Mouse (Mus musculus): ENCODE results near the gene Fam189b.

The Fam189b gene

GRCm38 (mm10) chr3:89228836-89229235 lies 45.9 kb downstream of the Fam189b start, which contains the start of gene Muc1:
TSS of gene Muc1 (plus strand) at chr3:89229057.
- no peak for DNase-seq (ENCODE audit: low read depth, low spot score)

- no peak for DNase-seq (ENCODE audit: low read depth, low spot score)
Measured at GRCm38 (mm10) chr3:89229276-89229675, 46.3 kb downstream of the Fam189b start.

DNA sequence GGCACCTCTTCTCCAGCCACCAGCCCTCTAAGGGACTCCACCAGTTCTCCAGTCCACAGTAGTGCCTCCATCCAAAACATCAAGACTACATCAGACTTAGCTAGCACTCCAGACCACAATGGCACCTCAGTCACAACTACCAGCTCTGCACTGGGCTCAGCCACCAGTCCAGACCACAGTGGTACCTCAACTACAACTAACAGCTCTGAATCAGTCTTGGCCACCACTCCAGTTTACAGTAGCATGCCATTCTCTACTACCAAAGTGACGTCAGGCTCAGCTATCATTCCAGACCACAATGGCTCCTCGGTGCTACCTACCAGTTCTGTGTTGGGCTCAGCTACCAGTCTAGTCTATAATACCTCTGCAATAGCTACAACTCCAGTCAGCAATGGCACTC lies 47.6 kb downstream of the Fam189b start:
- DNase-seq (ENCODE audit: low read depth, low spot score) = no peak

- no peak for DNase-seq (ENCODE audit: low read depth, low spot score)
Measured at GRCm38 (mm10) chr3:89231345-89231744, 48.4 kb downstream of the Fam189b start.

GRCm38 (mm10) chr3:89231772-89232275 lies 48.9 kb downstream of the Fam189b start:
- DNase-seq (ENCODE audit: low read depth, low spot score) = no peak

DNA sequence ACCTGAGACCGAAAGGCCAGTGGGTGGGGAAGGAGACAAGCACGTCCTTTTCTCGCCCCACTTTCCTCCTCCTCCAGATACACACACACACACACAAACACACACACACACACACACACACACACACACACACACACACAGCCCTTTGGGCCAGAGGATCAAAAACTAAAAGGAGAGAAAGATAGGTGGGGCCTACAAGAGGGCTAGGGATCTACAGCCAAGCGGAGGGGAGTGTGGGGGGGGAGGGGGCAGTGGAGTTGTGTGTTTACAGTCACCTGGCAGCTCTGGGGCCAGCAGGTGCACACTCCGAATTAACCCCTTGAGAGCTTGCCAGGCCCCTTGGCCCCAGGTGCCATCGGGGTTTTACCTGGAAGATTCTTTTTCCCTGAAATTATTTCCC lies 49.7 kb downstream of the Fam189b start:
- DNase-seq (ENCODE audit: low read depth, low spot score) = no peak

DNA sequence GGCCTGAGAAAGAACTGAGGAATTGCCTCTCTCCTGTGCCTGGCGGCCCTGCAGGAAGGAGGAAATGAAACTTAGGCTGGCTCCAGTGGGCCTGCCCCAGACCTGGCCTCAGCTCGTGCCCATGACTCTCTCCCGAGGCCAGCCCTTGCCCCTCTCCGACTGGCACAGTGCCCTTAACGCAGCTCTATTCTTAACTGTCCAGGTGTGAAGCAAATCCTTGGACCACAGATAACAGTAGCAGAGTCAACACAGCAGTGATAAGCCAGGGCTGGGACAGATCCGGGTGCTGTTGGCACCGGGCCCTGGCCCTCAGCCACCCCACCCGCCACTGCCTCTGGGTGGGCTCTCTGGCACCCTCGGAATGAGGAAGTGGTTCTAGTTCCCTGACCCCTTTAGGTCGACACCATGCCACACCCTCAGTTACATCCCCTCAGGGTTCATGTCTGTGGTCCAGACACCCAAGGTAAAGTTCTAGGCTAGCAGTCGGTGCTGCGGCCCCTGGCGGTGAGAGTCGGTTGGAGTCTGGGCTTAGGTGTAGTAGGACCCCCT lies 50.7 kb downstream of the Fam189b start:
- no peak for DNase-seq (ENCODE audit: low read depth, low spot score)

DNA sequence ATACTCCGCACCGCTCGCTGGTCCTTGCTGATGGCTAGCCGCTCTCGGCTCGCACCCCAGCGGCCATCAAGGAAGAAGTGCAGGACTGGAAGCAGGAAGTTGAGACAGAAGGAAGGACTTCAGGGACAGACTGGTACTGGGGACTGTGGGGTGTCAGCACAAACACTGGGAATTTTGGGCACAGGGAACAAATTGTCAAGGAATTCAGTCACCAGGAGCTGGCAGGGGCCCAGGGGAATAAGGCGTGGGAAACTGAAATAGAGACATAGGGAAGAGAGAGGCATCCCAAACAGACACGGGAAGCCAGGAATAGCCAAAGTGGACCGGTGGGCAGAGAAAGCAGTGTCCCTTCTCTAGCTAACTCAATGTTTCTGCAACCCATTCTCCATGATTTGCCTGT lies 53.6 kb downstream of the Fam189b start:
- no peak for DNase-seq (ENCODE audit: low read depth, low spot score)

DNA sequence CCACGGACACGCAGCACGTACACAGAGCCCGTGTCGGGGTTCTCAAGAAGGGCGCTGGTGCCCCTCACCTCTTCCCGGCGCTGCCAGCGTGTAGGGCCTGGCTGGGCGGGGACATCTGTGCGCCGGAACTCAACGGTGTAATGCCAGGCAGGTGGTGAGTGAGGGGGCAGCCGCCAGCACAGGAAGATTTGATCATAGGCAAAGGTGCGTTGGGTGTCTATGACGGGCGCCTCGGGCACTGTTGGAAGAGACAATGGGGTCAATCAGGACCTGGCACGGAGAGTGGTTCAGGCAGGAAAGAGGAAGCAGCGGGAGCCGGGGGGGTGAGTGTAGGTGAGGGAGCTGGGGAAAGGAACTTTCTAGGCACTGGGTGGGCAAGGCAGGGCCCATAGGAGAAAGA lies 54.7 kb downstream of the Fam189b start:
- DNase-seq (ENCODE audit: low read depth, low spot score) = no peak

DNA sequence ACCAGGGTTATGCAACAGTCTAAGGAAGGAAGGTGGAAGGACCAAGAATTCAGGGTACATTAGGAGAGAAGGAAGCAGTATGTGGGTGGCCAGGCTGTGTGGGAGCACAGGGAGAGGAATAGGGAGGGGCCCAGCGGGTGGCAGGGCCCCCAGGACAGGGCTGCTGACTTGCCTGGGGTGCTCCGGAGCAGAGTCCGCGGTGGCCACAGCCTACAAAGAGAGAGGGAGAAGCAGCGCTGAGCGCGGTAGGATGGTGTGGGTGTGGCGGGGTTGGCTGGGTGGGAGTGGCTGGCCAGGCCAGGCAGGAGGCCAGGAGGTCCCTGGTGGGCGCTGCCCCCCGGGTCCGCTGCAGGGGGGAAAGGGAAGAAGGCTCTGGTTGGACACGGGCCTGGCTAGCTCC lies 55.6 kb downstream of the Fam189b start:
- DNase-seq (ENCODE audit: low read depth, low spot score) = no peak

Measured in embryo, embryonic 11.5 days (tissue).